Mouse (Mus musculus) bone marrow macrophage, adult 2 months (primary cell): ENCODE results near the gene Zdhhc13. TPM values are rescaled to one million over a fixed set of nuclear protein-coding genes. Genes with fewer than 3 reads are reported as not detected.

Experiments used
- H3K27ac ChIP-seq: 2 replicates; pipeline ENCODE4 v1.5.1; 2012; ENCODE audit warnings: low read depth, low read length; ENCODE audit not compliant: insufficient read depth
- H3K4me1 ChIP-seq: 2 replicates; pipeline ENCODE4 v1.6.1; 2012; ENCODE audit warnings: low read length; ENCODE audit not compliant: control insufficient read depth, insufficient read depth
- H3K4me3 ChIP-seq: 2 replicates; pipeline ENCODE4 v1.5.1; 2012; ENCODE audit warnings: mild to moderate bottlenecking, low read length, moderate library complexity; ENCODE audit not compliant: insufficient read depth
- CTCF ChIP-seq: IDR thresholded peaks from 2 replicates; pipeline ENCODE4 v1.5.1; 2012; ENCODE audit warnings: low read depth, mild to moderate bottlenecking, low read length, moderate library complexity
- POLR2A ChIP-seq: IDR thresholded peaks from 2 replicates; pipeline ENCODE4 v1.6.1; 2012; ENCODE audit warnings: mild to moderate bottlenecking, low read depth, low read length, borderline replicate concordance
- polyA plus RNA-seq: library from polyadenylated mRNA; stranded (reverse); fragments of >200 nt; gene quantifications from 2 replicates; pipeline ENCODE4 v1.2.4, GENCODE M21; 2012; ENCODE audit not compliant: missing spikeins, insufficient read depth, insufficient read length

The Zdhhc13 gene
- polyA plus RNA-seq, 1 experiment: 18.7 TPM

GRCm38 (mm10) chr7:48858257-48858656, 69.5 kb downstream of the Zdhhc13 start:
- H3K4me1 ChIP-seq: peaks cover 5% of the 10 kb centered on the region
- no peak overlapping the region for H3K4me3 ChIP-seq
- no peak overlapping the region for H3K27ac ChIP-seq
- TF ChIP-seq POLR2A (no peak), CTCF (no peak)

GRCm38 (mm10) chr7:48859362-48859761, 70.6 kb downstream of the Zdhhc13 start:
- no peak overlapping the region for H3K27ac ChIP-seq
- H3K4me1 ChIP-seq: peaks cover 5% of the 10 kb centered on the region
- H3K4me3 ChIP-seq: no peak overlapping the region
- no peak for TF ChIP-seq CTCF
- TF ChIP-seq POLR2A: no peak

- no peak for TF ChIP-seq POLR2A
- TF ChIP-seq CTCF: no peak
- H3K27ac ChIP-seq: no peak overlapping the region
- H3K4me3 ChIP-seq: no peak overlapping the region
- H3K4me1 ChIP-seq: peaks cover 5% of the 10 kb centered on the region
Observed at GRCm38 (mm10) chr7:48860948-48861347, 72.1 kb downstream of the Zdhhc13 start.

GRCm38 (mm10) chr7:48861796-48862195, 73.0 kb downstream of the Zdhhc13 start:
- Histone ChIP-seq H3K27ac (no peak overlapping the region), H3K4me1 (peaks cover 5% of the 10 kb centered on the region), H3K4me3 (no peak overlapping the region)
- TF ChIP-seq CTCF: no peak
- no peak for TF ChIP-seq POLR2A

GRCm38 (mm10) chr7:48864199-48864598, 75.4 kb downstream of the Zdhhc13 start:
- TF ChIP-seq POLR2A: no peak
- no peak for TF ChIP-seq CTCF
- peaks cover 5% of the 10 kb centered on the region for H3K4me1 ChIP-seq
- H3K27ac ChIP-seq: no peak overlapping the region
- H3K4me3 ChIP-seq: no peak overlapping the region

- H3K4me1 ChIP-seq: peaks cover 5% of the 10 kb centered on the region
- H3K27ac ChIP-seq: no peak overlapping the region
- H3K4me3 ChIP-seq: no peak overlapping the region
- TF ChIP-seq POLR2A: no peak
- no peak for TF ChIP-seq CTCF
Observed at GRCm38 (mm10) chr7:48864671-48865458, 76.1 kb downstream of the Zdhhc13 start.

- no peak overlapping the region for H3K27ac ChIP-seq
- TF ChIP-seq CTCF (no peak), POLR2A (no peak)
- no peak overlapping the region for H3K4me3 ChIP-seq
- no peaks in the 10 kb centered on the region for H3K4me1 ChIP-seq
Observed at GRCm38 (mm10) chr7:48867576-48867975, 78.8 kb downstream of the Zdhhc13 start.

GRCm38 (mm10) chr7:48870144-48870543, 81.3 kb downstream of the Zdhhc13 start:
- Histone ChIP-seq H3K27ac (no peak overlapping the region), H3K4me1 (no peaks in the 10 kb centered on the region)
- TF ChIP-seq CTCF (no peak), POLR2A (no peak)

GRCm38 (mm10) chr7:48870579-48871180, 81.9 kb downstream of the Zdhhc13 start:
- H3K4me3 ChIP-seq: no peak overlapping the region
- TF ChIP-seq POLR2A (no peak), CTCF (no peak)
- H3K27ac ChIP-seq: no peak overlapping the region
- no peaks in the 10 kb centered on the region for H3K4me1 ChIP-seq

More at GRCm38 (mm10) chr7:48870144-48870543, 81.3 kb downstream of the Zdhhc13 start:
- no peak overlapping the region for H3K4me3 ChIP-seq

GRCm38 (mm10) chr7:48871292-48871691, 82.5 kb downstream of the Zdhhc13 start:
- H3K27ac ChIP-seq: no peak overlapping the region
- no peak overlapping the region for H3K4me3 ChIP-seq
- no peak for TF ChIP-seq CTCF
- TF ChIP-seq POLR2A: no peak
- no peaks in the 10 kb centered on the region for H3K4me1 ChIP-seq
